In the genomic region with DNA sequence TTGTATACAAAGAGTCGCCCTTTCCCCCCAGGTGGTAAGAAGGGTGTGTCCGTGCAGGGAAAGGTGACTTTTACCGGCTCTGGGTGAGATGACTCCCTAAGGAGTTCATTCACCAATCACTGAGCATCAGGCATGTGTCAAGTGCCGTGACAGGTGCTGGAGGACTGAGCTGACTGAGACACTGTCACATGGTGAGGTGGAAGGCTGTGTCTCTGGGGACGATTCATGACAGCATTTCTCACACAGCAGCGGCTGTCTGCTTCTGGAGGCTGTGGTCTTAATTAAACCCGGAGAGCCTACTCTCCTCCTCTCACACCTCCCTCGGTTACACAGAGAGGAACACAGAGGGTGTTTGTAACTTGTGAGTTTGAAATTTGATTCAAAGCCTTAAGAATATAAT, we compare ENCODE assay signal across 16 mouse cellular contexts.
DNase-seq lines count a peak whose midpoint lies in the region; ATAC-seq lines count a peak whose summit lies in the region.
"Had no signal": no experiment of that assay in that cellular context is flagged by ENCODE, and none has a peak within 500 bp of the region (broad histone marks: within the 10 kb centered on the region; RNA-seq: fewer than 3 reads in every experiment).

No protein-coding gene starts in this region.

- no peak overlapping the region for H3K4me2 ChIP-seq in neural tube, embryonic 12.5 days (replicated peaks)
- no peak overlapping the region for H3K4me2 ChIP-seq in neural tube, embryonic 13.5 days
- H3K4me2 ChIP-seq: embryonic facial prominence, embryonic 13.5 days had no signal

- no peaks in the 10 kb centered on the region for H3K27me3 ChIP-seq in heart, embryonic 10.5 days (ENCODE audit: insufficient read depth, poor library complexity, severe bottlenecking)
- no peaks in the 10 kb centered on the region for H3K27me3 ChIP-seq in neural tube, embryonic 12.5 days (replicated peaks)
- no peaks in the 10 kb centered on the region for H3K27me3 ChIP-seq in neural tube, embryonic 13.5 days
- H3K27me3 ChIP-seq in limb, embryonic 10.5 days (ENCODE audit: low read depth, poor library complexity, severe bottlenecking): no peaks in the 10 kb centered on the region
- H3K27me3 ChIP-seq: embryonic facial prominence, embryonic 13.5 days; Patski had no signal

- peaks cover 45% of the 10 kb centered on the region for H3K4me1 ChIP-seq in heart, embryonic 10.5 days
- no peaks in the 10 kb centered on the region for H3K4me1 ChIP-seq in neural tube, embryonic 12.5 days
- H3K4me1 ChIP-seq in neural tube, embryonic 13.5 days (replicated peaks): peaks cover 12% of the 10 kb centered on the region
- no peaks in the 10 kb centered on the region for H3K4me1 ChIP-seq in limb, embryonic 10.5 days
- H3K4me1 ChIP-seq: embryonic facial prominence, embryonic 13.5 days had no signal

- no peak overlapping the region for H3K9ac ChIP-seq in neural tube, embryonic 12.5 days
- no peak overlapping the region for H3K9ac ChIP-seq in neural tube, embryonic 13.5 days
- H3K9ac ChIP-seq: embryonic facial prominence, embryonic 13.5 days; liver, embryonic 14.5 days had no signal

- 41% methylated on average over 8 of the region's 8 CpGs for WGBS in heart, embryonic 10.5 days
- WGBS in neural tube, embryonic 12.5 days: 71% methylated on average over 8 of the region's 8 CpGs
- 45% methylated on average over 8 of the region's 8 CpGs for WGBS in neural tube, embryonic 13.5 days
- 62% methylated on average over 8 of the region's 8 CpGs for WGBS in limb, embryonic 10.5 days

- H3K9me3 ChIP-seq in heart, embryonic 10.5 days: no peaks in the 10 kb centered on the region
- H3K9me3 ChIP-seq in neural tube, embryonic 12.5 days: no peaks in the 10 kb centered on the region
- H3K9me3 ChIP-seq in neural tube, embryonic 13.5 days: no peaks in the 10 kb centered on the region
- H3K9me3 ChIP-seq in limb, embryonic 10.5 days (replicated peaks): no peaks in the 10 kb centered on the region
- H3K9me3 ChIP-seq: embryonic facial prominence, embryonic 13.5 days had no signal

- H3K27ac ChIP-seq in heart, embryonic 10.5 days: peak overlapping the region; percentile 26; the same call in 1 of the 2 replicates
- H3K27ac ChIP-seq in neural tube, embryonic 12.5 days: no peak overlapping the region
- 0 out of 2 replicates have a peak overlapping the region, but pooled peaks have one; percentile 23 for H3K27ac ChIP-seq in neural tube, embryonic 13.5 days (replicated peaks)
- no peak overlapping the region for H3K27ac ChIP-seq in limb, embryonic 10.5 days
- H3K27ac ChIP-seq: embryonic facial prominence, embryonic 13.5 days; left cerebral cortex, adult 2 months; liver, embryonic 14.5 days had no signal

- peak; percentile 50; the same call in 1 of the 2 replicates for ATAC-seq in neural tube, embryonic 12.5 days (ENCODE audit: low FRiP score, low read depth)
- no peak for ATAC-seq in neural tube, embryonic 13.5 days (ENCODE audit: low read depth)
- ATAC-seq: Patski had no signal

- H3K4me3 ChIP-seq in heart, embryonic 10.5 days: no peak overlapping the region
- no peak overlapping the region for H3K4me3 ChIP-seq in neural tube, embryonic 12.5 days
- no peak overlapping the region for H3K4me3 ChIP-seq in neural tube, embryonic 13.5 days
- H3K4me3 ChIP-seq in limb, embryonic 10.5 days: no peak overlapping the region
- H3K4me3 ChIP-seq: embryonic facial prominence, embryonic 13.5 days; left cerebral cortex, adult 2 months; myocyte had no signal

- peaks cover 9% of the 10 kb centered on the region for H3K36me3 ChIP-seq in heart, embryonic 10.5 days
- H3K36me3 ChIP-seq in neural tube, embryonic 12.5 days: peaks cover 8% of the 10 kb centered on the region; the same call in 1 of the 2 replicates
- 0 out of 2 replicates have a peak, but pooled peaks cover 19% of the 10 kb centered on the region for H3K36me3 ChIP-seq in neural tube, embryonic 13.5 days
- H3K36me3 ChIP-seq in limb, embryonic 10.5 days: peaks cover 44% of the 10 kb centered on the region

- DNase-seq in heart, embryonic 10.5 days (ENCODE audit: low spot score): no peak
- no peak for DNase-seq in heart, postnatal 4 days
- no peak for DNase-seq in neural tube, embryonic 10.5 days (ENCODE audit: extremely low spot score, low spot score)
- DNase-seq in left cerebral cortex, postnatal 25 days (ENCODE audit: low spot score in 2 of 2): peak; percentile 20 to 78
- DNase-seq in limb, embryonic 10.5 days (ENCODE audit: low spot score): no peak
- no peak for DNase-seq in MN1 (ENCODE audit: low spot score)
- DNase-seq: adrenal gland, adult 2 months; cerebellum, postnatal 10 days; gastrocnemius, postnatal 10 days had no signal

- intact Hi-C loops in left cerebral cortex, postnatal 25 days (cut with DNase I): loop anchor here (5.0 kb wide), 1 partner anchor 104 kb away; no protein-coding TSS in a partner anchor

Comparison
In these comparisons a context has a peak if more than half of its experiments do, and no peak if none do; other contexts are left out.
1. H3K27ac ChIP-seq: peak in heart, embryonic 10.5 days (single experiment) and neural tube, embryonic 13.5 days (single experiment); none in neural tube, embryonic 12.5 days (single experiment) and limb, embryonic 10.5 days (single experiment).
2. DNase-seq: peak in left cerebral cortex, postnatal 25 days (2 of 2); none in heart, embryonic 10.5 days (single experiment), heart, postnatal 4 days (single experiment), neural tube, embryonic 10.5 days (single experiment), limb, embryonic 10.5 days (single experiment) and MN1 (single experiment).